Mouse (Mus musculus): Measurements from ENCODE around the gene R3hdm1.

The R3hdm1 gene

DNA sequence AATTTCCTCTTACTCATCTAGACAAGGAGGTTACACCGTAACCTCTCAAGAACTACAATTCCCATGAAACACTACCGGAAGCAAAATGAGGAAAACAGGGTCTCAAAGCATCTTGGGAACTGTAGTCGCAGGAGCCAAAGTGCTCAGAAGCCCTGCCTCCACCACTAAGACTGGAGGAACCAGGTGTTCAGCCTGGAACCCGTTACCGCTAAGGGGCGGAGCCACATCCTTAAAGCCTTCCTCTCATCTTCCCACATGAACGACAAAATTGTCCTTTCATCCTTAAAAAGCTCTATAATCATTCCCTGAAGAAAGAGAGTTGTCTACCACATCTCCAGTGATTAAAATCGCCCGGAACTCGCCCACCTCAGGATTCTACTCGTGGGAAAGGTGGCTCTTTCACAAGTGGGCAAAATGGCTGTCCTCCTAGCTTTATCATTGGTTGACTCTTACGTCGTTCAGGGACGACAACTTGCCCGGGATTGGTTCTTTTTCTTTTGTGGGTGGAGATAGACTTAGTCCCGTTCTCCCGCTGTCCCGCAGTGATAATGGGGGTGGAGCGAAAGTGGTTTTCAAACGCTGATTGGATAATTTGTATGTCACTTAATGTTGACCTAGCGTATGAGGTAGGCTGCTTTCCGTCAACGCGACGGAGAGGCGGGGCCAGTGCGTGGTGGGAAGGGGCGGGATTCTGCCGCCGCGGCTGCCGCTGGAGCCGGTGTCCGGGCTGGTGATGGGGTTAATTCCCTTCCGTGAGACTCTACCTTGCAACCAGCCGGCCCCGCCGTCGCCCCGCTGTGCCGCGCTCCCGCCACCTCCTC, at the start of gene R3hdm1, which contains the start of gene Zranb3:
TSS of gene R3hdm1 (plus strand) at position 661 of the 821 bp plus-strand sequence.
TSS of gene Zranb3 (minus strand) at position 407 of the 821 bp plus-strand sequence.
- in situ Hi-C loops (cut with MboI; ENCODE audit: low sequenced_read_pairs) = no loop called here

DNA sequence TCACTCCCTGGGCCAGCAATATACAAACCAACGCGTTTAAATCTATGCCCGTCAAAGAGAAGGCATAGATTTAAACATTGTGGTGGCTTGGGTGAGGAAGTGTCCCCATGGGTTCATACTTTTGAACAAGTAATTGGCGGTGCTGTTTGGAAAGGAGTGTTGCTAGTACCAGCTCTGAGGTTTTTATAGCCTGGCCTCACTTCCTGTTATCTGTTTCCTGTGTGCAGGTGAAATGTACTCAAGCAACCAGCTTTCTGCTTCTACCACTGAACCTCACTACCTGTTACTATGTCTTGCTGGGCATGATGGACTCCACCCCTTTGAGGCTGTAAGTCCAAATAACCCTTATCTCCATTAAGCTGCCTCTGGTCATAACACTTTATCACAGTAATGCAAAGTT, 45.8 kb upstream of the R3hdm1 start:
- in situ Hi-C loops (cut with MboI; ENCODE audit: low sequenced_read_pairs) = no loop called here

DNA sequence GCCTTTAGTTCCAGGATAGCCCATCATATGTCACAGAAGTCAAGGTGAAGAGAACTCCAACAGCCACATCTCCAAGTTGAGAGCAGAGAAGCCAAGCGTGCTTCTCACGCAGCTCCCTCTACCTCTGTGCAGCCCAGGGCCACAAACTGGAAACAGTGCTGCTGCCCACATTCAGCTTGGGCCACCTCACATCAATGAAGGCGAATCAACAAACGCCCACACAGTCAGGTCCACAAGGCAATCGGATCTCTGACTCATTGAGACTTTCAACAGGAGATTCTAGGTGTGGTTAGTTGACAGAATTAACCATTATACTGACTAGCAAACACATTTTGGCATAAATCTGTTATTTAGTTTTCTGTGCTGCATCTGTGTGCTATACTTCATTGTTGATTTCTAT, 44.5 kb upstream of the R3hdm1 start:
- in situ Hi-C loops (cut with MboI; ENCODE audit: low sequenced_read_pairs) = no loop called here

DNA sequence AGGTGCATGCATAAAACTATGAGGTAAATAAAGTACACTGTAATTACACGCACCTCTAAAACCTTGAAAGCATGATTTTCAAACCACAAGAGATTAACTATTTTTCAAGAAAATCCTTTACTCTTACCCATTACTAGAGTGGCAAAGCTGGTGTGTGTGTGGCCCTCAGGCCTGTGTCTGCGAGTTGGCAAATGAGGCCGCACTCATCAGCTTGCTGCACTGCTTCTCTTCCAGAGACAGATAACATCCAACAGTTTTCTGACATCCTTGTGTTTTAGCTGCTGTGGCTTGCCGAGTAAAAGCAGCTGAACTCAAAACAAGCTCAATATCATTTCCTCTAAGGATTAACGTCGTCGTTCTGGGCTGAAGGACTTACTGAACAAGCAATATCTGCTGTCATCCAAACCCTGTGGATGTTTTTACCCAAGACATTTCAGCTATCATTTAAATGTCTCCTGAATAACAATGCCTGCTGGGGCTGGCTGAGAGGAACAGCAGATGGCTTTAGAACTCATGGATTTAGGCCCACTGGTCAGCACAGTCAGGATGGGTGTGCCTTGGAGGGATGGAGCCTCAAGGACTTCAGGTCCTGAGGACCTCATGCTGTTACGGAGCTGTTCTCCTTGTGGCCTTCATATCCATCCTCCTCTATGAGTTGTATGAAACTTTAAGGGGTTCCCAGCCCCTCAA, 42.3 kb upstream of the R3hdm1 start:
- in situ Hi-C loops (cut with MboI; ENCODE audit: low sequenced_read_pairs) = no loop called here

DNA sequence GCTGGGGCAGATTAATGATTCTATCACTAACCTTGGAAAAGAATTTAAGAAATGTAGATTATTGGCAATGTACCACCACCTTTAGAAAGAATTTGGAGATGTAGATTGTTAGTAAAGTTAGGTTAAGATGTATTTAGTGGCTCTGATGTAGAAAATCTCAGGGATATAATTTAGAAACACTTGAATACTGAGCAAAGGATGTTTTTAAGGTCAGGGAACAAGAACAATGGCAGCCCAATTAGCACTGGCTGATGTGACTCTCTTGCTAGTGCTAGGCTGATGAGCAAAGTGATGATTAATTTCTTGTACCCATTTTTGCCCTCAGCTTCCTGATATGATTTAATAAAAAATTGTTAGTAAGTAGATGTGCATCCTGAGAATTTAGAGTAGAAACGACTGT, 41.7 kb upstream of the R3hdm1 start:
- in situ Hi-C loops (cut with MboI; ENCODE audit: low sequenced_read_pairs) = no loop called here

DNA sequence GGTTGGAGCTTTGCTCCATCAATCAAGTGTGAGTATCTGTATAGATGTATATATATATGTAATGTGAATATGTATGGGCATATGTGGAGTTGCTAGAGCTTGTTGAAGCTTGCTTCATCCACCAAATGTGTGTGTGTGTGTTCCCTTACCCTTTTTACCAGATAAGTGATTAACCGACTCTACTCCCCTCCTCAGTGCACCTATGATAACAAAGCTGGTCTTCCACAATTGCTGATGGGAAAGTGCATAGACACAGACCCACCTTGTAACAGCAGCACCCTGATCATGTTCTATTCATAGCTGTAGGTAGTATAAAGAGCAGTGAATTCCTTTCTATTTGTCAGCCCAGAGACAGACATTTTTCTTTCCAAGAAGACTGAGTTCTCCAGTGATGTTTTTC, 40.9 kb upstream of the R3hdm1 start:
- in situ Hi-C loops (cut with MboI; ENCODE audit: low sequenced_read_pairs) = no loop called here

DNA sequence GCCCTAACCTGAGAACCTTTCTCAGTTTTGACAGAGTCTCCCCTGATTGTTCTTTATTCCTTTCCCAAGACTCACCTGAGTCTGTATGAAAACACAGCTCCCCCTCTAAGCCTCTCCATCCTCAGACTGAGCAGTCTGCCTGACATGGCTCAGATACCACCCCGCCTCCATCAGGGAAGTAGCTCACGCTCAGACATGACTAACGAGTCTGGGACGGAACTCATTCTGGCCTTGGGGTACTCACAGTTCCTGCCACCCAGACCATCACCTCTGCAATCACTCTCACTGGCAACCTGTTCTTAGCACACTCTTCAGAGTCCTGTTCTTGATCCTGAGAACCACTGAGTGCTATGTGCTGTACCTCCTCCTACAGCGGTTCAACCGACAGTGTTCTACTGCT, 38.4 kb upstream of the R3hdm1 start:
- in situ Hi-C loops (cut with MboI; ENCODE audit: low sequenced_read_pairs) = no loop called here

DNA sequence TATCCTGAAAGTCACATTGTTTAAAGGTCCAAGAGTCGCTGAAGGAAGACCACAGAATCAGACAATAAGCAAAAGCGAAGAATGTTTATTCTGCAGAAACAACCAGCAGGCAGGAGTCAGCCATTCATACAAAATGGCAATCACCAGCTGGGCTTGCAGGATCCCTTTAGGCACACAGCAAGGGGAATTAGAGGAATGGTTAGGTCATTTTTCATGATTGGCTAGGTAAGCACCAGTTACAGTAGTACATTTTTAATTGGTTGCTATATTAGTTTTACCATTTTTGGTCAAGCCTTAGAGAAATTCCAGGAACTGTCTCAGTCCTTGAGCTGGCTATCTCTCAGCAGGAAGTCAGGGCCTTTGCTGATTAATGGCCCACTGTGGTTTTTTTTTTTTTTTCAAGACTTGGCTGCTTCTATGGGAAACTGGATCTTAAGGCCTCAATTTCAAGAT, 34.1 kb upstream of the R3hdm1 start:
- in situ Hi-C loops (cut with MboI; ENCODE audit: low sequenced_read_pairs) = no loop called here

DNA sequence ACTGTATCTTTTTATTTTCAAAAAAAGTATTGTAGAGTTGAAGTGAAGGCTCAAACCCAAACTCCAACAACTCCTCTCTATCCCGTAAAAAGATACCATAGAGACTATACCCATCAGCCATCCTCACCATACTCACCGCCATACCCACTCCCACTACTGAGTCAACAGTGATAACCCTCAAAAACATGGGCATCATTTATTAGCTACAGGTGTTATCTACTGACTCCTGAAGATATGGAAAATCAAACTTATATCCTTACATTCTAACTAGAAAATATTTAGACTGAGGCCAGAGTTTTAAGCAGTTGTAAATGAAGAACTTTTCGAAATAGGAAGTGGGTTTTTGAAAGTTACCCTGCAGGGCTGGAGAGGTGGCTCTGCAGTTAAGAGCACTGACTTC, 33.1 kb upstream of the R3hdm1 start:
- in situ Hi-C loops (cut with MboI; ENCODE audit: low sequenced_read_pairs) = no loop called here

DNA sequence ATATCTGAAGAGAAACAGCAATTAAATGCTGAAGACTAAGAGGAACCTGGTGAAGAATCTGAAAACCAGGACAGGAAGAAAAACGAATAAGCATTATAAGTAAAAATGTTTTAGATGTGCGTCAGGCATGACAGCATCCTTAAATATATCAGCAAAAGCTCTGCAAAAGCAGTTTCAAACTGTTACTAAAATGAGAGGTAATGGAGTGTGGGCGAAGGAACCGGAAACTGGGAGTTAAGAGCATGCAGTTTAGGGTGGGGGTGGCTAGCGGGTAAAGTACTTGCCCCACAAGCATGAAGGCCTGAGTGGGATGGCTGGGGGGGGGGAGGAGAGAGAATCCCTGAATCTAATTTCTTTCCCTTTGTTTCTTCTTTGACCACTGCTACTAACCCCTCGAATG, 30.1 kb upstream of the R3hdm1 start:
- in situ Hi-C loops (cut with MboI; ENCODE audit: low sequenced_read_pairs) = no loop called here

DNA sequence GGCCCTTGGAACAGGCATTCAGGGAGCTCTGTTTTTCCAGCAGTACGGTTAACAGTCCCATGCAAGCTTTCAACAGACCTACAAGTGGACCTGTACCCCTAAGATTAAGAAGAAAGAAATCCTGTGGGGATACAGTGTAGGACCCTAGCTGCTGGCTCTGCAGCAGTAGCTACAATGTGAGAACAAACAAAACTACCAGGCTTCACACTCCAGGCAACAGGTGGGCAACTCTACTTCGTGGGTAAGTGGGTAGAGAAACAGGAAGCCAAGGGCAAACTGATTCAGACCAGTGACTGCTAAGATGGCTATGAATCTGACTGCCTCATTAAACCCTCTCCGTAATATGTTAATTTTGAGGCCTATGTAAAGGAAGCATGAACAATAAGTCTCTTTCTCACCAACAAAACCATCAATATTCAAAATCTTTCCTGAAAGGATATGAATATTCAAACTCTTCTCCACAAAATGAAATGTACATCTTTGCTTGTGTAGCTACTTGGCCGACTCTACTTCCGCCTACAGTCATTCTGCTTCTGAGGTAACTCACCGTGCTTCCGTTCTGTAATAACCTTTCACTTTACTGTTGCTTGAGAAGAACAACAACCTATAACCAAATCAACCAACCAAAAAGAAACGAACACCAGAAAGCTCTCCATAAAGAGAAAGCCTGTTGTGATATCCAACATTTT, 26.2 kb upstream of the R3hdm1 start:
- in situ Hi-C loops (cut with MboI; ENCODE audit: low sequenced_read_pairs) = no loop called here

DNA sequence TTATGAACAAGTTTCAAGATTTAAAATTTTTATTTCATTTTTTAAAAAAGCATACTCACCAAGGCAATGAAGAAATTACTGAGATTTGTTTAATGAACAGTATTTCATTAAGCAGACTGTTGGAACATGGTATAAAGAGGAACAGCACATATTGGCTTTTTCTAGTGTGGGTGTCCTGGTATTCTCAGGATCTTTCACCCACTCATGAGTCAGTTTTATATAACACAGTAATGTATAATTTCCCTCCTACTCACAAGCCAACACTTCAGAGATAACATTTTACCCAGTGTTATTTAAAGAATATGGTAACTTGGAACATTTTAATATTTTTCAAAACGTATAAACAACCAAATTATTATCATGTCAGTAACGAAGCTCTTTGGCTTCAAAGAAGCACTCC, 25.3 kb upstream of the R3hdm1 start:
- in situ Hi-C loops (cut with MboI; ENCODE audit: low sequenced_read_pairs) = no loop called here

DNA sequence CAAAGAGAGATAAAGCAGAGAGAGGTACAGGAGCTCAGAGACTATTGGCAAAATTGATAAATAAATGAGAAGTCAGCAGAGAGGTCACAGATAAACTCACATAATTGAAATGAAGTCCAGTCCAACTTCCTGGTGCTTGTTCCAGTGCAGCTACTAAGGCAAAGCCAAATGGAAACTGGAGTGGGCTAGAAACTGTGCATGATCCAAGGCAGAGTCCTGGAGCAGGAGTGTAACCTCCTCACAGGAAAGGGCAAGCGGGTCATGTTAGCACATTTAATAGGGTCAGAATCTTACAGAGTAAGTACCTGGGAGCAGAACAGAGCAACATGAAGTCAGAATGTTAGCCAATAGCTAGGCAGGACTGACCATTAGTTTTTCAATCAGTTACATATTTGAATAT, 24.5 kb upstream of the R3hdm1 start:
- in situ Hi-C loops (cut with MboI; ENCODE audit: low sequenced_read_pairs) = no loop called here

DNA sequence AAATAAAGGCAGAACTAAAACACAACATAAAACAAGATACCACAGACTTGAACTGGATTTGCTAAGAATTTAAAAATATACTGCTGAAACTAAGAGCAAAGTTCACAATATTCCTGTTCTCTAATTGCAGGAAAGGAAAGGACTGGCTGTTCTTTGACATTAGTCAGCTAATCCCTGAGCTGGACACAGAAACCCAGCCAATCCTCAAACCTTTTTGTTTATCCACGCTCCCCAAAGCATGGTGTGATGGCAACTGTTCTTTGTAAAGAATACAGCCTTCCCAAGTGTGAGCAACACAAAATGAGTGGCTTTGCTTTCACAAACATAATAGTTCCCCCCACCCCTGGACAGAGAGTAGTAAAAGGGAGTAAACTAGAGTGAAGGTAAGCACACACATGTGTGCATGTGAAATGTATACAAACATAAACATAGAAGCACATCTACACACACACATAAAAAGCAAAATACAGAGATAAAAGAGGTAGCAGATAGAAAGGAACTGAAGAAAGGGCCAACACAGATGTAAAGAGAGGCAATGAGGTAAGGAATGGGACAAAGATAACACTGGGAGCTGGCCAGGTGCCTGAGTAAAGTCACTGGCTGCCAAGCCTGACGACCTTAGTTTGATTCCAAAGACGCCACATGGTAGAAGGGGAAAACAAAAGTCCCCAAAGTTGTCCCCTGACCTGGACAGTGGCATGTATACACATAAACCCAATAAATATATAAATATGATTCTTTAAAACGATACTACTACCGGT, 22.0 kb upstream of the R3hdm1 start:
- in situ Hi-C loops (cut with MboI; ENCODE audit: low sequenced_read_pairs) = no loop called here

DNA sequence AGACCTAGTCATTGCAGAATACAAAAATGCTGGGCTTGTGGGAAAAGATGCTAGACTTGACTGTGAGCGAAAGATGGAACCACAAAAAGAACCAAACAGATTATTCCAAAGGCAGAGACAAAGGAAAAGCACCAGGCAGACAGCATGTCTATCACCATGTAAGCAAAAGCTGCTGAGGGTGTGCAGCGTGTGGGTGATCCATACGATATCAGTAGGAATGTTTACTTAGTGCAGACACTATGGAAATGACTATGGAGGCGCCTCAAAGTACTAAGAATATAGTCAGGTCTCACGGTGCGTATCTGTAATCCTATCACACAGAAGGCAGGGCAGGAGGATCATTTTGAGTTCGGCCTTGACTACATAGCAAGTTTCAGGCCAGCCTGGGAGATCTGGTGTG, 21.2 kb upstream of the R3hdm1 start:
- in situ Hi-C loops (cut with MboI; ENCODE audit: low sequenced_read_pairs) = no loop called here

DNA sequence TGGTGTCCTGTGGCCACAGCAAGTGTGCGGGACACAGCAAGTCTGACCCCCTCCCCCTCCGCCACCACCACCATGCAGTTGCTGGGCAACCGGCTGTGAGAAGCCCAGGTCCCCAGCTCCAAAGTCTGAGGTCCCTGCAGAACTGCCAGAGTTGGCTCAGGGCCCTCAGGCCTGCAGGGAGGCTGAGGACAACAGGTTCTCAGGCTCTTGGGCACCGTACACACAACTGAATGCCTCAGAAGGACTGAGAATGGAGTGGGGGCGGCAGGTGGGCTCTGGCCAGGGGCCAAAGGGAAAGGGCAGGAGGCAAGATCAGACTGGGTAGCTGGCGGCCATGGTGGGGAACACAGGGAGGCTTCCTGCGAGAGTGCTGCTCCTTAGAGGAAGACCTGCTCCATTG, 20.3 kb upstream of the R3hdm1 start:
- in situ Hi-C loops (cut with MboI; ENCODE audit: low sequenced_read_pairs) = no loop called here

DNA sequence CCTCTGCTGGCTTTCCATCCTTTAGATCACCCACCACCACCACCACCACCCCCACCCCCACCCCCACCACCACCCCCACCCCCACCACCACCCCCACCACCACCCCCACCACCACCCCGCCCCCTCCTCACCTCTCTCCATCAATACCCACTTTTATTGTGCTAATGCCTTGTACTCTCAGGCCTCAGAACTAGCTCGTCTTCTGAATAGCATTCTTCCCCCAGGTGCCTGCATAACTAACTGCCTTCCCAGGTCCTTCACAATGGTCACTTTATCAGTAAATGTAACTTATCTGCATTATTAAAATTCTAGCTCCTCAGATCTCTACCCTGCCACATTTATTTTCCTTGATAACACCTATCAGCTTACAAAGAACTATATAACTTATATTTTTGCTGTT, 8.4 kb upstream of the R3hdm1 start:
- in situ Hi-C loops (cut with MboI; ENCODE audit: low sequenced_read_pairs) = no loop called here

DNA sequence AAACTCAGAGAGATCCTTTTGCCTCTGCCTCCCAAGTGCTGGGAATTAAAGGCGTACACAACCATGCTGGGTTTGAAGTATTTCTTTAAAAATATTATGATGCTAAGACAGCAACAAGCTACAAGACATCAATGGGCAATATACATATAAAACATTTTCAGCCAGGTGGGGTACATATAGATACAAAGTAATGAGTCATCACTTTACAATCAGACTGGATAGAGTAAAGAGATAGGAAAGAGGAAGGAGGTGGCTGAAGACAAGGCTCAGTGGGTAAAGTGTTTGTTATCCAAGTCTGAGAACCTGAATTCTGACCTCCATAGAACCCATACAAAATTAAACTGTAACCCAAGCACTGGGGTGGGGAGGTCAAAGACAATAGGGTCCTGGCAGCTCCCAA, 4.8 kb upstream of the R3hdm1 start:
- in situ Hi-C loops (cut with MboI; ENCODE audit: low sequenced_read_pairs) = no loop called here

DNA sequence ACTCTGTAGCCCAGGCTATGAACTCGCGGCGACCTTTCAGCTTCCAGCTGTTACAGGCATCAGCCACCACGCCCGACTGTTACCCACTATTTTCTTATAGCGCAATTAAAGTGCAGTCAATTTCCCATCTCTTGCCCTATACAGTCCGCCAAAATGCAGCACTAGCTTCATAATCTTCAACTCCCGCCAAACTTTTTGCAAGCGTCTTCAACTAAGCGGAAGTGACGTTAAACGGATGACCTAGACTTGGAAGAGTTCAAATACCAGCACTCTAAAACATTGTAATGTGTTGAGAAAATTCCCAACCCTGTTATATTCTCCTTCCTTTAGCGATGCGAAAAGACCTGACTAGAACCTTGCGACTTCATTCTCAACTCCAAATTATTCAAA, 855 bp upstream of the R3hdm1 start:
- in situ Hi-C loops (cut with MboI; ENCODE audit: low sequenced_read_pairs) = no loop called here

DNA sequence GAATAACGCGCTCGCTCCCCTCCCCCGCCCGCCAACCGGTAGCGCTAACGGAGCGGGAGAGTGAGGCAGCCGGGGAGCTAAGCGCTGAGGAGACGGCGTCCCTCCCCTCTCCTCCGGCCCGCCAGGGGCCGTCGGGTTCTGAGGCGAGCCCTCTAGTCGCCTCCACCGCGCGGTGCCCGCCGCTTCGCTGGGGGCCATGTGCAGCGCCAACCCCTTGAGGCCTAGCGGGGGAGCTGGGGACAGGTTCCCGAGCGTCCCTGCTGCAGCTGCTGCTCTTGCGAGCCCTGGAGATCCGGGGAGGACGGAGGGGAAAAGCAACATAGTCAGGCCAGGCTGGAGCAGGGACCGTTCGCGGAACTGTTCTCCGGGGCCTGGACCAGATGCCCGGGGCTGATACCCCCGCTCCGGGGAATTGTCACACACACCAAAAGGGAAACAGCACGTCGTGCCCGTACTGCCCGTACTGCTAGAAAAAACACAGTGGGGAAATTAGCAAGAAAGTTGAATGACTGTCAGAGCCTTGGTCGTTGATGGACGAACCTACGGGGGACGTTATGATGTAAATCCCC, 503 bp downstream of the R3hdm1 start:
- in situ Hi-C loops (cut with MboI; ENCODE audit: low sequenced_read_pairs) = no loop called here

Data from CH12F3 (cell line).